Mouse (Mus musculus) 416B (cell line): ENCODE data around the gene Senp3.

ENCODE experiments used
- DNase-seq: peaks from one replicate; pipeline ENCODE4 v3.0.0; 2011; ENCODE audit warnings: low read depth

Gene Senp3

GRCm38 (mm10) chr11:69681314-69682208 is at the start of gene Senp3:
Gene Senp3, minus strand, starts transcription at chr11:69682084.
- DNase-seq = peak; percentile 96

- DNase-seq = peak; percentile 45
These were observed 49.5 kb upstream of the Senp3 start for GRCm38 (mm10) chr11:69731408-69731807.

DNA sequence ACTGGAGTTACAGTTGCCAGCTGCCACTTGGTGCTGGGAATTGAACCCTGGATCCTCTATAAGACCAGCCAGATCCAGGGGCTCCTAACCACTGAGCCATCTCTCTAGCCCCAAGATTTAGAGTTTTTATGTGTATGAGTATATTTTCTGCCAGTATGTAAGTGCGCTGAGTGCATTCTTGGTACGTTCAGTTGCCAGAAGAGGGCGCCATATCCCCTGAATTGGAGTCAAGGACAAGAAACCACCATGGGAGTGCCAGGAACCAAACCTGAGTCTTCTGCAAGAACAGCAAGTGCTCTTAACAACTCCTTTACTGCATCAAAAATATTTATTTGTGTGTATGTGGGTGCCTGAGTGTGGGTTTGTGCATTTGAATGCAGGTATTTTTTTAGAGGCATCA is 47.2 kb upstream of the Senp3 start:
- DNase-seq = peak; percentile 91

DNA sequence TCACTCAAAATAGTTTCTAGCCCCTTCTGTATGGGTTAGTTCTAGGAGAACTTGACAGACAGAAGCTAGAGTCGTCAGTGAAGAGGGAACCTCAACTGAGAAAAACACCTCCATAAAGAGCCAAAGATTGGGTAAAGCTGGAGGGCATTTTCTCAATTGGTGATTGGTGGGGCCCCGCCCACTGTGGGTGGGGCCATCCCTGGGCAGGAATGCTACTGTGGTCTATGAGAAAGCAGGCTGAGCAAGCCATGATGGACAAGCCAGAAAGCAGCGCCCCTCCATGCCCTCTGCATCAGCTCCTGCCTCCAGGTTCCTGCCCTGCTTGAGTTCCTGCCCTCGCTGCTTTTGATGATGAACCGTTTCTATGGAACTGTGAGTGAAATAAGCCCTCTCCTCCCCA is 44.1 kb upstream of the Senp3 start:
- DNase-seq = peak; percentile 36

DNA sequence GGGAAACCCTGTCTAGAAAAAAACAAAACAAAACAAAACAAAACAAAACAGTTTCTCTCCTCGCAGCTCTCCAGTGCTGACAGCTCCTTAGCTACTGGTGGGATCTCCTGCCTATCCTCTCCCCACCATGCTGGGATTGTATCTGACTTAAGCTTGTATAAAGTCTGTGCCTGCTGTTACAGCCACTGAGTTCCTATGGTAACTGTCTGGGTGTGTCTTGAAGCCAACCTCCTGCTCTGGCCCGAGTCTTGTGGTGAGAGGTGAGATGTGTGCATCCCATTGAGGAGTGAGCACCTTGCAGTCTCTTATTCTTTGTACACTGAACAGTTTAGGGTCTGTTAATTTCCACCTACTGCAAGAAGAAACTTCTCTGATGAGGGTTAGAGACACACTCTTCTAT is 41.2 kb upstream of the Senp3 start:
- no peak for DNase-seq

GRCm38 (mm10) chr11:69720852-69721251 is 39.0 kb upstream of the Senp3 start:
- DNase-seq = no peak

GRCm38 (mm10) chr11:69719423-69719822 is 37.5 kb upstream of the Senp3 start:
- DNase-seq = no peak

DNA sequence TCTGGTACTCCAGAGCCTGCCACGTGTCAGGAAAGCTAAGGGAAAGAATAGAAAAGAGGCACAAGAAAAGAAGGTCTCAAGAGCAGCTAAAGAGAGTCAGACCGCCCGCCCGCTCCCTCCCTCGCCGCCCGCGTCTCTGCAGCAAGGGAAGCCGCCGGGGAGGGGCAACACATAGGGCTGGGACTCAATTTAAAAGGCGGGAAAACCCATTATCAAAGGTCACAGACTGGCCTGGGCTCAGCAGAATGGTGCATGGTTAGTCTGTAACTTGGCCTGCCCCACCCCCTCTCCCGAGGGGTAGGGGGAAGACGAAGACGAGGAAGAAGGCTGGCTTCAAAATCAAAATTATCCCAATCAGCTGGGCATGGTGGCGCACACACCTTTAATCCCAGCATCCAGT is 36.8 kb upstream of the Senp3 start:
- no peak for DNase-seq

GRCm38 (mm10) chr11:69716953-69717352 is 35.1 kb upstream of the Senp3 start:
- no peak for DNase-seq

GRCm38 (mm10) chr11:69715929-69716328 is 34.0 kb upstream of the Senp3 start:
- peak; percentile 88 for DNase-seq

DNA sequence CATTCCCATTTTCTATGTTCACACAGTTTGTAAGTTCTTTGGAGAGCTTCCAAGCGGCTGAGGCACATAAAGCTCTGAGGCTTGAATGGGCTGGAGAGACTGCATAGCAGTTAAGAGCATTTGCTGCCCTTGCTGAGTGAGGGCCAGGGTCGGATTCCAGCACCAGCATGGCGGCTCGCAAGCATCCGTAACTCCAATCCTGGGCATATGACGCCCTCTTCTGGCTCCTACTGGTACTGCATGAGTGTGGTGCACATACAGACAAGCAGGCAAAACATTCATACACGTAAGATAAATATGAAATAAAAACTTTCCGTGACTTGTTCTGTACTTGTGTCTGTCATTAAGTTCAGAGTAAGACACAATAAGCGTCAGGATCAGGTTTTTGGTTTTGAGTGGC is 33.6 kb upstream of the Senp3 start:
- no peak for DNase-seq

DNA sequence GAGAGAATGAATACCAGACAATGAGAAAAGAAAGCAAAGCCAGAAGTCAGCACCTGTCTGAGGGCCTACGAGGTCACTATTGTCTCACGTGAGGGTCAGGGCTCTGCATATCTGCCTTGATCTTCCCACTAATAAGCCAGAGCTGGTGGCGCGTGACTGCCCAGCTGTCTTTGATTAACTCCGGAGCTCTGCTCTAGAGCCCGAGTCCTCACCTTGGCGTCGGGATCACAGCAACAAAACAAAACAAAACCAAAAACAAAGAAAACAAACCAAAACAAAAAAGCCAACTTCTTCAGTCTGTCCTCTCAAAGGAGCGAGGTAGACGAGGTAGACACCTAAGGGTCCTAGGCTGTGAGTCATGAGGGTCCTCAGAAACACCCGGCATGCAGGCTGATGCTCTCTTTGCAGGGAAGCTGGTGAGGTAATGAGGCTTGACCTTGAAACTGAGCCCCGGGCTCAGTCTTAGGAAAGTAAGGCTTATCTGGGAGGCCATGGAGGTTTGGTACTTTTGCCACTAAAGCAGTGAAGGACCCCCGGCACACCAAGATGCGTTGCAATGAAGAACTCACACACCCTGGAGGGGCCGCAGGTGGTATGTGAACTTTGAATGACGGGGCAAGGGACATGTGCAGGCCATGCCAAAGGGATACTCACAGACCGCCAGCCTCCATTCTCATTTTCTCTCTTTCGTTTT is 32.9 kb upstream of the Senp3 start:
- DNase-seq = no peak

DNA sequence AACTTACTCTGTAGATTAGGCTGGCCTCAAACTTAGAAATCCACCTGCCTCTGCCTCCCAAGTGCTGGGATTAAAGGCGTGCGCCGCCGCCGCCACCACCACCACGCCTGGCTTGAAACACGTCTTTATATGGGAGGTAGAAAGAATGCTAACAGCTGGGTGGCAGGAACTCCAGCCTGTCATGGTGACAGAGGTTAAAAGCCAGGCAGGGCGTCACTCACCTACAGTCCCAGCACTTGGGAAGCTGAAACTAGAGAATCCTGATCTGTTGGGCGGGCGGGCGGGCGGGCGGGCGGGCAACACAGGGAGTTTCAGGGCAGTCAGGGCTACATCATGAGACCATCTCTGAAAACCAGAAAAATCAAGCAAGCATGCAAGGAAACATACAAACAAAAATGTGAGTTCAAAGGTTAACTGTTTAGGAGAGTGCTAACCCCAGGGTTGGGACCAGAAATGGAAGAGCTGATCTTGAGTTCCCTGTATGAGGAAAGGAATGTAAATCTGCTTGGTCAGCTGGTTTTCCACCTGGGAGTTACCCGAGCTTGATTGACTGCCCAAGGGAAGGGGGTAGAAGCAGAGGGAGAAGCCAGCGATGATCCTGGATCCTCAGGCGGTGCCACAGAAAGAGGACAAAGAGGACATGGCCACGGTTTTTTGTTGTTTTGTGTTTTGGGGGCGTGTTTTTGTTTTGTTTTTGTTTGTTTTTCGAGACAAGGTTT is 31.2 kb upstream of the Senp3 start:
- DNase-seq = no peak

GRCm38 (mm10) chr11:69711082-69711481 is 29.2 kb upstream of the Senp3 start:
- no peak for DNase-seq

- no peak for DNase-seq
These were observed 28.6 kb upstream of the Senp3 start for GRCm38 (mm10) chr11:69710470-69710869.

GRCm38 (mm10) chr11:69709554-69710446 is 27.9 kb upstream of the Senp3 start:
- DNase-seq = no peak

- DNase-seq = no peak
These were observed 26.9 kb upstream of the Senp3 start for GRCm38 (mm10) chr11:69708614-69709265.

DNA sequence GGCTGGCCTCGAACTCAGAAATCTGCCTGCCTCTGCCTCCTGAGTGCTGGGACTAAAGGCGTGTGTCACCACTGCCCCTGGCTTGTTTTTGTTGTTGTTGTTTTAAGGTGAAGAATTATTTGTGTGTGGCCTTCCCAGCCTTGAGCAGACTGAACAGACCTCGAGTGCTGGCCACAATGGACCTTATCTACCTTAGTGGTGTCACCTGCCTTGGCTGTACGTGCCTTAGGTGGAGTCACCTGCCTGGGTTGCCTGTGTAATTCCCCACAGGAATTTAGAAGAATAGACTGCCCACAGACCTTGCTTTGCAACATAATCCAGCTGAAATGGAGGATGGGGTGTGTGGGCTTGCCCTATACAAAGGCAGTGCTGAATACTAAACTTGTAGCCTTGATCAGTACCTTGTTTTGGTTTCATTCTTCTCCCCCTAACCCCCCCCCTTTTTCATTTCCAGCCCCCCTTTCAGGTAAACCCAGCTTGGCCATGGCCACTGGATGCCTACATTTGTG is 26.0 kb upstream of the Senp3 start:
- no peak for DNase-seq

GRCm38 (mm10) chr11:69707480-69707847 is 25.6 kb upstream of the Senp3 start:
- DNase-seq = no peak

- no peak for DNase-seq
These were observed 25.0 kb upstream of the Senp3 start for GRCm38 (mm10) chr11:69706775-69707479.
